Mouse (Mus musculus): Measurements from ENCODE around the gene Hikeshi. TPM values are rescaled to one million over a fixed set of nuclear protein-coding genes. Genes with fewer than 3 reads are reported as not detected.

The Hikeshi gene
- 171 and 174 TPM in 2 replicates for polyA plus RNA-seq (2014; fragmentation: Nextera tagmentation; extraction: Ambion mirVana)

DNA sequence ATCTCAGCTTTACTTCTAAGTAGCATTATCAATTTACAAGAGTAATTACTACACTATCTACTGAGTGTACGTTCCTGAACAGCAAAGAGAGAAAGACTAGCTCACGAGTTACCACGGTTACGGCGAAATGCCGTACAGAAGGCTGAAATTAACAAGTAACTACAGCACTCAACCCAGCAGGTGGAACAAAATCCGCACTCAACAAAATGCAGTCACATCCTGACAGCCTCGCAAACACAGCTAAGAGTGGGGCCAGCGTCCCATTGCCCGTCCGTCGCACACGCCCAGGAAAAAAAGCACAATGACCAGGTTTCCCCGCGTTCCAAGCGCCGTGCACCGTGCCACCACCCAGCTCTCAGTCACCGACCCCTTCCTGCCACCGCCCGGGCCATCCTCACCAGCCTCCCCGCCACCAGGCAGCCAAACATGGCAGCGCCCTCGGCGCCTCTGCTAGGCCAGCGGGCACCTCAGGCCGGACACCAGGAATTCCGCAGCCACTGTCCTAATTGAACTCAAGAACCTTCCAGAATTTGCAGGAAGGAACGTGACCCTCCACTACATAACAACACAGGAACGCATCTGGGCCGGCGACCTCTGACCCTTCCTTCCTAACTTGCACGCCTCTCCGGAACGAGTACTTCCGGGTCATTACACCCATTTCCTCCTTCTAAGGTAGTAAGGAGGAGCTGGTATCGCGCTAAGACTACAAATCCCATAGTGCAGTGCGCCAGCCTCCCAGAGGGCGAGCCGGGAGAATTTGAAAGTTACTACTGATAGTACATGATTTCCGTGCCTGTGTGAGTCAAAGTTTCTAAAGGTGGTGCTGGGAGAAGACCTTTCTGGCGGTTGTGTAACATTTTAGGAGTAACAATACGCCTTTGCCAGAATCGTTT, at the start of gene Hikeshi:
Gene Hikeshi, minus strand, starts transcription at position 634 of the 893 bp plus-strand sequence.
- no peaks in the 10 kb centered on the region for H3K36me3 ChIP-seq (ENCODE audit: control insufficient read depth, insufficient read depth, low read length)
- H3K4me3 ChIP-seq (ENCODE audit: low read depth, low read length), result peak within 1 kb of the TSS; percentile 84
- H3K27ac ChIP-seq (ENCODE audit: low read depth, low read length), result peak within 1 kb of the TSS; percentile 66; the same call in 1 of the 2 replicates
- no peaks in the 10 kb centered on the region for H3K9me3 ChIP-seq (replicated peaks; ENCODE audit: control insufficient read depth, low read length)
- H3K4me2 ChIP-seq (ENCODE audit: low read length), result peak within 1 kb of the TSS; percentile 67
- ATAC-seq (peak; percentile 100), DNase-seq (ENCODE audit: low spot score) (peak; percentile 99)
- H3K9ac ChIP-seq (ENCODE audit: low read length), result peak within 1 kb of the TSS; percentile 79
- no peaks in the 10 kb centered on the region for H3K27me3 ChIP-seq (replicated peaks; ENCODE audit: control insufficient read depth, insufficient read depth, low read length)
- under 1% methylated on average over 45 of the region's 45 CpGs for WGBS
- peaks cover 3% of the 10 kb centered on the region; the same call in 1 of the 2 replicates for H3K4me1 ChIP-seq (ENCODE audit: control insufficient read depth, insufficient read depth, low read length)

DNA sequence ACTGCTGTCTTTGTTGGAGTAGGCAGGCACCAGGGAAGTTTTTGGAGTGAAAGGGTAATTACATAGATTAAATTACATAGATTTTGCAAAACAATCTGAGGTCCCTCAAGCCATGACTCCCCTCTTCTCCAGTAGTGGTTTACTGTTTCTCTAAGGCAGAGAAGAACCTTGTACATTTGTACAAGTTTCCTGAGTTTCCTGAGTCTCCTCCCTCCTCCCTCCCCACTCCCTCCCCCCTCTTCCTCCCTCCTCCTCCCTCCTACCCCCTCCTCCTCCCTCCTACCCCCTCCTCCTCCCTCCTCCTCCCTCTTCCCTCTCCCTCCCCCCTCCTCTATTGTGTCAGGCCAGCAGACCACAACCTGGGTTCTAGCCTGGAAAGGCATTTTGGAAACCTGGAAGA, 43.4 kb upstream of the Hikeshi start:
- Histone ChIP-seq H3K27ac (ENCODE audit: low read depth, low read length) (no peak overlapping the region), H3K4me2 (ENCODE audit: low read length) (no peak overlapping the region), H3K9me3 (replicated peaks; ENCODE audit: control insufficient read depth, low read length) (no peaks in the 10 kb centered on the region), H3K4me3 (ENCODE audit: low read depth, low read length) (no peak overlapping the region), H3K27me3 (replicated peaks; ENCODE audit: control insufficient read depth, insufficient read depth, low read length) (no peaks in the 10 kb centered on the region), H3K4me1 (ENCODE audit: control insufficient read depth, insufficient read depth, low read length) (peaks cover 4% of the 10 kb centered on the region; the same call in 1 of the 2 replicates), H3K36me3 (ENCODE audit: control insufficient read depth, insufficient read depth, low read length) (no peaks in the 10 kb centered on the region), H3K9ac (ENCODE audit: low read length) (no peak overlapping the region)
- ATAC-seq (no peak), DNase-seq (ENCODE audit: low spot score) (no peak)

GRCm38 (mm10) chr7:89983441-89983840, 42.4 kb upstream of the Hikeshi start:
- no peak for ATAC-seq
- Histone ChIP-seq H3K36me3 (ENCODE audit: control insufficient read depth, insufficient read depth, low read length) (no peaks in the 10 kb centered on the region), H3K4me2 (ENCODE audit: low read length) (no peak overlapping the region), H3K27ac (ENCODE audit: low read depth, low read length) (no peak overlapping the region), H3K4me3 (ENCODE audit: low read depth, low read length) (no peak overlapping the region), H3K4me1 (ENCODE audit: control insufficient read depth, insufficient read depth, low read length) (peaks cover 12% of the 10 kb centered on the region), H3K9me3 (replicated peaks; ENCODE audit: control insufficient read depth, low read length) (no peaks in the 10 kb centered on the region), H3K27me3 (replicated peaks; ENCODE audit: control insufficient read depth, insufficient read depth, low read length) (no peaks in the 10 kb centered on the region), H3K9ac (ENCODE audit: low read length) (no peak overlapping the region)
- WGBS, result 83% methylated on average over 2 of the region's 2 CpGs
- DNase-seq (ENCODE audit: low spot score), result peak; percentile 10

- Histone ChIP-seq H3K4me3 (ENCODE audit: low read depth, low read length) (peak overlapping the region; percentile 70), H3K9me3 (replicated peaks; ENCODE audit: control insufficient read depth, low read length) (no peaks in the 10 kb centered on the region), H3K27ac (ENCODE audit: low read depth, low read length) (0 out of 2 replicates have a peak overlapping the region, but pooled peaks have one; percentile 99), H3K4me2 (ENCODE audit: low read length) (peak overlapping the region; percentile 84), H3K9ac (ENCODE audit: low read length) (peak overlapping the region; percentile 87), H3K27me3 (replicated peaks; ENCODE audit: control insufficient read depth, insufficient read depth, low read length) (no peaks in the 10 kb centered on the region), H3K36me3 (ENCODE audit: control insufficient read depth, insufficient read depth, low read length) (no peaks in the 10 kb centered on the region), H3K4me1 (ENCODE audit: control insufficient read depth, insufficient read depth, low read length) (peaks cover 12% of the 10 kb centered on the region)
- DNase-seq (ENCODE audit: low spot score), result no peak
- 15% methylated on average over 10 of the region's 10 CpGs for WGBS
- peak; percentile 19; the same call in 1 of the 2 replicates for ATAC-seq
Observed at GRCm38 (mm10) chr7:89981557-89981956, 40.6 kb upstream of the Hikeshi start.

GRCm38 (mm10) chr7:89980485-89981422, 39.8 kb upstream of the Hikeshi start, which contains the start of gene Eed:
Gene Eed (minus strand): TSS chr7:89980983.
- H3K4me1 ChIP-seq (ENCODE audit: control insufficient read depth, insufficient read depth, low read length), result peaks cover 12% of the 10 kb centered on the region
- H3K9me3 ChIP-seq (replicated peaks; ENCODE audit: control insufficient read depth, low read length), result no peaks in the 10 kb centered on the region
- ATAC-seq, result peak; percentile 91
- under 1% methylated on average over 81 of the region's 87 CpGs for WGBS
- peak within 1 kb of the TSS; percentile 87 for H3K9ac ChIP-seq (ENCODE audit: low read length)
- peak within 1 kb of the TSS; percentile 99 for H3K27ac ChIP-seq (ENCODE audit: low read depth, low read length)
- peak within 1 kb of the TSS; percentile 70 for H3K4me3 ChIP-seq (ENCODE audit: low read depth, low read length)
- H3K4me2 ChIP-seq (ENCODE audit: low read length), result peak within 1 kb of the TSS; percentile 84
- H3K36me3 ChIP-seq (ENCODE audit: control insufficient read depth, insufficient read depth, low read length), result peaks cover 6% of the 10 kb centered on the region
- H3K27me3 ChIP-seq (replicated peaks; ENCODE audit: control insufficient read depth, insufficient read depth, low read length), result no peaks in the 10 kb centered on the region
- DNase-seq (ENCODE audit: low spot score), result peak; percentile 97

GRCm38 (mm10) chr7:89980133-89980484, 39.1 kb upstream of the Hikeshi start:
- Histone ChIP-seq H3K27me3 (replicated peaks; ENCODE audit: control insufficient read depth, insufficient read depth, low read length) (no peaks in the 10 kb centered on the region), H3K9me3 (replicated peaks; ENCODE audit: control insufficient read depth, low read length) (no peaks in the 10 kb centered on the region), H3K36me3 (ENCODE audit: control insufficient read depth, insufficient read depth, low read length) (peaks cover 12% of the 10 kb centered on the region), H3K4me1 (ENCODE audit: control insufficient read depth, insufficient read depth, low read length) (peaks cover 12% of the 10 kb centered on the region), H3K4me2 (ENCODE audit: low read length) (peak overlapping the region; percentile 84), H3K9ac (ENCODE audit: low read length) (peak overlapping the region; percentile 87), H3K4me3 (ENCODE audit: low read depth, low read length) (peak overlapping the region; percentile 70), H3K27ac (ENCODE audit: low read depth, low read length) (peak overlapping the region; percentile 99)
- 0% methylated on average over 31 of the region's 31 CpGs for WGBS
- ATAC-seq, result no peak
- no peak for DNase-seq (ENCODE audit: low spot score)

DNA sequence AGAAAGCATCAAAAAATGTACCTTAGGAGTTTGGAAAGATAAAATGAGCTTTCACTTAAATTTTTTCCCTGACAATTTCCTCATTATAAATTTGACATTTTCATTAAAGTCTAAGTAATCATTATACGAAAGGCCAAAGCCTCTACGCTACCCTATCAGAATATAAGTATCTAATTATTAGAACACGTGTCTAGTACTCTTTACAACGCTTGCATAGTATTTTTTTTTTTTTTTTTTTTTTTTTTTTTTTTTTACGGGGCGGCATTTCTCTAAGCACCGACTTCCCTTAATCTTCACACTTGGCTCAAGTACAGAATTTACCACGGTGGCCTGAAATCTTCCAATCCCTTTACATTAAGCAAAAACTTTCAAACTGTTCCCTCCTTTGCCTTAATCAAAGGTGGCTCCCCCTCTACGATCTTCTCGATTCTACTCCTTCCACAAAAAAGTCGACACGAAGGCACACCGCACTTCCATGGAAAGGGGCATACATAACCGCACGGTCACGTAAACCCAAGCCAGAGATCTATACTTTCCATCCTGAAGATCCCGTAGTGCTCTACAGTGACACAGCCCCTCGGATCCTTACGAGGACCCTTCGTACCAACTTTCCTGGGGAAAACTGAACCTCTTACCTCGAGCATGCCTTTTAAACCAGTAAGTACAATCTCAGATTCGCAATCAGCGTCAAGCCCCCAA, 38.6 kb upstream of the Hikeshi start:
- peaks cover 15% of the 10 kb centered on the region for H3K36me3 ChIP-seq (ENCODE audit: control insufficient read depth, insufficient read depth, low read length)
- H3K9me3 ChIP-seq (replicated peaks; ENCODE audit: control insufficient read depth, low read length), result no peaks in the 10 kb centered on the region
- DNase-seq (ENCODE audit: low spot score), result peak; percentile 31
- no peaks in the 10 kb centered on the region for H3K27me3 ChIP-seq (replicated peaks; ENCODE audit: control insufficient read depth, insufficient read depth, low read length)
- H3K4me2 ChIP-seq (ENCODE audit: low read length), result peak overlapping the region; percentile 84
- H3K9ac ChIP-seq (ENCODE audit: low read length), result peak overlapping the region; percentile 87
- ATAC-seq, result peak; percentile 0; the same call in 1 of the 2 replicates
- H3K4me1 ChIP-seq (ENCODE audit: control insufficient read depth, insufficient read depth, low read length), result peaks cover 12% of the 10 kb centered on the region
- no peak overlapping the region for H3K27ac ChIP-seq (ENCODE audit: low read depth, low read length)
- peak overlapping the region; percentile 70 for H3K4me3 ChIP-seq (ENCODE audit: low read depth, low read length)
- 3% methylated on average over 23 of the region's 23 CpGs for WGBS

DNA sequence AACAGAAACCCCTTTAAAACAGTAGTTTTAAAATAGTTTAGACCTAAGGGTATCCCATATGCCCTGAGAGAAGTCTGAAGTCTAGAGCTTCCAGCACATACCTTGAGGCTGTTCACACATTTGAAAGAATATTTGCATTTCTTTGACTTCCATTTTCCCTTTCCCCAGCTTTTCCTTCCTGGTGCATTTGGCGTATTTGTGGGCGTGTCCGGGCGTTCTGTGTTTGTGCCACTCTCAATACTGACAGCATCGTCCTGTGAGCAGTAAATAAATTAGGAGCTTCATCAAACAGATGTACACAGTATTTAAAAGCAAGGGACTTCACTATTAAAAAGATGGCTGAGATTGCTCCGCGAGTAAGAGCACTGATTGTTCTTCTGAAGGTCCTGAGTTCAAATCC, 35.8 kb upstream of the Hikeshi start:
- ATAC-seq, result no peak
- Histone ChIP-seq H3K4me2 (ENCODE audit: low read length) (no peak overlapping the region), H3K4me3 (ENCODE audit: low read depth, low read length) (no peak overlapping the region), H3K4me1 (ENCODE audit: control insufficient read depth, insufficient read depth, low read length) (peaks cover 11% of the 10 kb centered on the region), H3K9me3 (replicated peaks; ENCODE audit: control insufficient read depth, low read length) (no peaks in the 10 kb centered on the region), H3K9ac (ENCODE audit: low read length) (no peak overlapping the region), H3K36me3 (ENCODE audit: control insufficient read depth, insufficient read depth, low read length) (peaks cover 30% of the 10 kb centered on the region), H3K27me3 (replicated peaks; ENCODE audit: control insufficient read depth, insufficient read depth, low read length) (no peaks in the 10 kb centered on the region), H3K27ac (ENCODE audit: low read depth, low read length) (no peak overlapping the region)
- DNase-seq (ENCODE audit: low spot score), result no peak
- WGBS, result 89% methylated on average over 7 of the region's 7 CpGs
